Mouse (Mus musculus): ENCODE results near the gene S100a11.

GRCm38 (mm10) chr3:93559961-93560360, 39.7 kb downstream of the S100a11 start:
- TF ChIP-seq ELF1 (IDR thresholded peaks at IDR 0.05; ENCODE audit: low read depth, low read length), result no peak
- TF ChIP-seq MXI1 (IDR thresholded peaks at IDR 0.05; ENCODE audit: low read depth, low read length), result no peak
- no peak for TF ChIP-seq NRF1 (IDR thresholded peaks at IDR 0.05; ENCODE audit: insufficient read depth, low read depth, low read length, poor library complexity, severe bottlenecking)
- TF ChIP-seq SMC3 (IDR thresholded peaks at IDR 0.05; ENCODE audit: low read depth, low read length), result no peak
- no peak for TF ChIP-seq EP300 (IDR thresholded peaks at IDR 0.05; ENCODE audit: low read depth in 1 of 2, low read length in 2 of 2)
- TF ChIP-seq MAZ (IDR thresholded peaks at IDR 0.05; ENCODE audit: low read depth, low read length), result no peak
- no peak for TF ChIP-seq CTCF (IDR thresholded peaks at IDR 0.05 in 2 of 3, conservative IDR thresholded peaks at IDR 0.05 in 1 of 3; ENCODE audit: control insufficient read depth in 1 of 3, insufficient read depth in 1 of 3, low read depth in 2 of 3, low read length in 3 of 3, poor library complexity in 1 of 3, severe bottlenecking in 1 of 3)
- TF ChIP-seq USF1 (IDR thresholded peaks at IDR 0.05; ENCODE audit: low read depth, low read length), result no peak

Data from MEL (cell line).